Mouse (Mus musculus): ENCODE data around the gene Olfr972.
"Not testable (repeated sequence)": the region's sequence is repeated elsewhere in the genome, so short reads cannot be mapped to it uniquely, and the experiment has no call there.

The Olfr972 gene

DNA sequence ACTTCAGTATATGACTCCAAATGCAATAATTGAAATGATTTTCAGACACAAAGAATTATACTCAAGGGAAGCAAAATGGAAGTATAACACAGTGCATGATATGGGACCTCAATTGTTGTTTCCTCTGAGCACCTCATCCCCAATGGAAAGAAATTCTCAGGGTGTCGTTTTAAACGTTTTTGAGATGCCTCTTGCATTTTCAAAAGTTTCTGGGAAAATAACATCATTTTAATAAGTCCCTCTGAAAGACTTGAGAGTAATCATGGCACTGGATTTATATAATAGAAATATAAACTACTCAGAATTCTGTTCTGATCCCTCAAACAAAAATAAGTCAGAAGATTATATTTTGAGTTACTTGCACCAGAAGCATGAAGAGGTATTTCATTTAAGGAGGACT is at the start of gene Olfr972:
Gene Olfr972, plus strand, starts transcription at position 301 of the 400 bp plus-strand sequence.
- in situ Hi-C loops (cut with MboI, MseI): no loop called here

DNA sequence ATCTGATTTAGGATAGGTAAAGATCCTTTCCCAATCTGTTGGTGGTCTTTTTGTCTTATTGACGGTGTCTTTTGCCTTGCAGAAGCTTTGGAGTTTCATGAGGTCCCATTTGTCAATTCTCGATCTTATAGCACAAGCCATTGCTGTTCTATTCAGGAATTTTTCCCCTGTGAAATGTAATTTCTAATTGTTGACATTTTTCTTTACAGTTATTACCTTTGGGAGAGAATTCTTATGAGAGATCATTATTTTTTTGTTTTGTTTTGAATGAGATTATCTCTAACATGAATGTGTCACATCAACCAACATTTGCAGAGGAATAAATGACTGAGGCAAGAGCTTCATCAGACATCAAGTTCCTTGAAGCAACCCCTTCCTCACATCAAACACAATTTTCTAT is 29.6 kb upstream of the Olfr972 start, which contains the start of gene Olfr971:
Gene Olfr971, plus strand, starts transcription at position 301 of the 400 bp plus-strand sequence.
- in situ Hi-C loops (cut with MboI, MseI): not testable (repeated sequence)

- in situ Hi-C loops (cut with MboI, MseI): not testable (repeated sequence)
Observed at GRCm38 (mm10) chr9:39871986-39872385, 5.8 kb downstream of the Olfr972 start.

DNA sequence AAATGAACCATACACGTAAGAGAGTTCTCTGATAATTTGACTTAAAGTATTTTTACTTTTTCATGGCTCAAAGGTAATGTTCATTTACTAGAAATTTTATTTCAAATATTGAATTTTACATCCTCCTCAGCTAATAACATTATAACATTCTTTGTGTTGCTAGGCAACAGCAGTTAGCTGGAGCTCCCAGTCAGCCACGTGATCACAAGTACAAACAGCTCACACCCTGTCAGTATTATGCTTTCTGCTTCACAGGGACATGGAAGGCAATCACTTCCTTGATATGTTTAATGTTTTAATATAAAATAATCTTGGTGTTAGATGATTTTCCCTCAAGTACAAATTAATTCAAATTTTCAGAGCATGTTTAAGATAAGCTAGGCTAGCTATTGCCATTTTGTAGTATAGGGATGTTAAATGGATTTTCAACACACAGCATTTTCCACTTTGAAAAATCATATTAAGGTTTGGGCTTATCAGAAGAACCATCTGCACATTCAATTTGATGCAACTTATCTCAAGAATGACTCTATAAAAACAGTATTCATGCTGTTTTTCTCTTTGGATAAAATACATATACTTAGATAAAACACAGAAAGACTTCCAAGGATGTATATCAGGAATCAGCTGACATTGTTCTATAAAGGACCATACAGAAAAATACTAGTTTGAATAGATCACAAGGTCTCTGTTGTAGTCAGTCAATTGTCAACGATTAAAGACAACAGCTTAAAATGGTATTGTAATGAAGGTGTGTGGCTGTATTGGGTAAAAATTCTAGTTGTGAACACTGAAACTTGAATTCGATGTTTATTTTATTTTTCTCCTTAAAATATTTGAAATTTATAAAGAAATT is 11.5 kb downstream of the Olfr972 start:
- in situ Hi-C loops (cut with MboI, MseI): not testable (repeated sequence)

DNA sequence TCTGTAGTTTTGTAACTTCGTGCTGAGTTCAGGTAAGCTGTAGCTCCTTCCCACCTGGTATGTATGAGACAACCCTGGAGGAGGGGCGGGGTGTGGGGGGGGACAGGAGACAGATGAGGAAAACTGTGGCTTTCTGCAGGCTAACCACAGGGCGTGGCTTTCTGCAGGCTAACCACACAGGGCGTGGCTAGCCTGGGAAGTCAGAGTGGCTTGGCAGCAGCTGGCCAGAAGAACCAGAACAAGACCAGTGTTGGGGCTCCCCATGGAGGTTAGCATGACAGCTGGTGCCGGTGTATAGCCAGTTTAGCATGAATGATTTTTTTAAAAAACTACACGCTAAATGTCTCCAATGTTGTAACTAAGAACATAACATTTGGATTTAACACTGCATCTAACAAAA is 38.9 kb downstream of the Olfr972 start:
- in situ Hi-C loops (cut with MboI, MseI): no loop called here

- in situ Hi-C loops (cut with MboI, MseI): no loop called here
Observed at GRCm38 (mm10) chr9:39907036-39907435, 40.8 kb downstream of the Olfr972 start, which contains the start of gene Olfr229. Gene Olfr229 (plus strand): TSS chr9:39907336.

GRCm38 (mm10) chr9:39909939-39910338 is 43.7 kb downstream of the Olfr972 start:
- in situ Hi-C loops (cut with MboI, MseI): no loop called here
